Mouse (Mus musculus) liver, embryonic 16.5 days (tissue): ENCODE measurements around the gene Ghr. TPM values are rescaled to one million over a fixed set of nuclear protein-coding genes. Genes with fewer than 3 reads are reported as not detected.

Experiments
- ATAC-seq: fragments of 200-750 bp; cut with Nextera tagmentation; 2 replicates; pipeline ENCODE4 v1.8.0; 2017; ENCODE audit warnings: low read depth, mild to moderate bottlenecking, moderate number of reproducible peaks, moderate library complexity
- H3K27ac ChIP-seq: fragments of 300-500 bp; sonication (generic); 2 replicates; pipeline ENCODE4 v1.5.1; 2014; ENCODE audit warnings: mild to moderate bottlenecking, low read length
- H3K27me3 ChIP-seq: fragments of 300-500 bp; sonication (generic); 2 replicates; pipeline ENCODE4 v1.6.1; 2014; ENCODE audit warnings: low read depth, low read length, mixed read lengths; ENCODE audit not compliant: control insufficient read depth, insufficient read depth
- H3K36me3 ChIP-seq: fragments of 300-500 bp; sonication (generic); 2 replicates; pipeline ENCODE4 v1.6.1; 2014; ENCODE audit warnings: mild to moderate bottlenecking; ENCODE audit not compliant: control insufficient read depth, insufficient read depth
- H3K4me1 ChIP-seq: fragments of 300-500 bp; sonication (generic); 2 replicates; pipeline ENCODE4 v1.6.1; 2014; ENCODE audit warnings: low read depth, low read length, mixed read lengths; ENCODE audit not compliant: control insufficient read depth
- H3K4me2 ChIP-seq: fragments of 300-500 bp; sonication (generic); 2 replicates; pipeline ENCODE4 v1.6.1; 2014; ENCODE audit warnings: low read depth, low read length, mixed read lengths
- H3K4me3 ChIP-seq: fragments of 300-500 bp; sonication (generic); 2 replicates; pipeline ENCODE4 v1.5.1; 2014; ENCODE audit warnings: low read depth, mild to moderate bottlenecking, low read length
- H3K9ac ChIP-seq: fragments of 300-500 bp; sonication (generic); 2 replicates; pipeline ENCODE4 v1.6.1; 2014; ENCODE audit warnings: low read depth, low read length
- H3K9me3 ChIP-seq: fragments of 300-500 bp; sonication (generic); replicated peaks from 2 replicates; pipeline ENCODE4 v1.6.1; 2016; ENCODE audit warnings: low read length; ENCODE audit not compliant: control insufficient read depth
- WGBS: fragments of 180-500 bp; shearing (Covaris S2); extraction: QIAGEN DNeasy Blood & Tissue Kit; methylation state at CpG from one replicate; pipeline ENCODE4 v1.1.7; 2014; ENCODE audit not compliant: insufficient replicate concordance; 5-methylcytosine and 5-hydroxymethylcytosine counted together
- polyA plus RNA-seq: library from polyadenylated mRNA; unstranded; fragments of >200 nt; fragmentation: Nextera tagmentation; extraction: Ambion mirVana; gene quantifications from 2 replicates; pipeline ENCODE4 v1.2.1, GENCODE M21; 2015

The Ghr gene
- polyA plus RNA-seq, 1 experiment from 2014 or later, result 33.4 TPM

GRCm38 (mm10) chr15:3349306-3350064 is 233.8 kb downstream of the Ghr start:
- ATAC-seq, result no peak
- H3K4me2 ChIP-seq, result no peak overlapping the region
- H3K4me1 ChIP-seq, result no peaks in the 10 kb centered on the region
- H3K9me3 ChIP-seq, result no peaks in the 10 kb centered on the region
- no peak overlapping the region for H3K9ac ChIP-seq
- no peaks in the 10 kb centered on the region for H3K27me3 ChIP-seq
- H3K27ac ChIP-seq, result no peak overlapping the region
- H3K4me3 ChIP-seq, result no peak overlapping the region
- H3K36me3 ChIP-seq, result no peaks in the 10 kb centered on the region
- WGBS, result 46% methylated on average over 6 of the region's 6 CpGs

GRCm38 (mm10) chr15:3346682-3347081 is 236.6 kb downstream of the Ghr start:
- 50% methylated on average over 3 of the region's 3 CpGs for WGBS
- Histone ChIP-seq H3K36me3 (no peaks in the 10 kb centered on the region), H3K4me2 (no peak overlapping the region), H3K27ac (no peak overlapping the region), H3K9ac (no peak overlapping the region), H3K4me1 (no peaks in the 10 kb centered on the region), H3K9me3 (no peaks in the 10 kb centered on the region), H3K27me3 (no peaks in the 10 kb centered on the region), H3K4me3 (no peak overlapping the region)
- no peak for ATAC-seq

- no peaks in the 10 kb centered on the region for H3K4me1 ChIP-seq
- H3K36me3 ChIP-seq, result no peaks in the 10 kb centered on the region; the same call in 1 of the 2 replicates
- H3K9me3 ChIP-seq, result no peaks in the 10 kb centered on the region
- H3K27ac ChIP-seq, result no peak overlapping the region
- no peak for ATAC-seq
- no peak overlapping the region for H3K4me3 ChIP-seq
- H3K9ac ChIP-seq, result no peak overlapping the region
- H3K27me3 ChIP-seq, result no peaks in the 10 kb centered on the region
- WGBS, result 73% methylated on average over 4 of the region's 4 CpGs
- H3K4me2 ChIP-seq, result no peak overlapping the region
Observed at GRCm38 (mm10) chr15:3344555-3344954, 238.7 kb downstream of the Ghr start.

- H3K4me1 ChIP-seq, result no peaks in the 10 kb centered on the region
- peaks cover 7% of the 10 kb centered on the region; the same call in 1 of the 2 replicates for H3K36me3 ChIP-seq
- H3K4me3 ChIP-seq, result no peak overlapping the region
- ATAC-seq, result no peak
- H3K4me2 ChIP-seq, result no peak overlapping the region
- H3K9me3 ChIP-seq, result no peaks in the 10 kb centered on the region
- H3K27ac ChIP-seq, result no peak overlapping the region
- no peak overlapping the region for H3K9ac ChIP-seq
- no peaks in the 10 kb centered on the region for H3K27me3 ChIP-seq
- 59% methylated on average over 4 of the region's 4 CpGs for WGBS
Observed at GRCm38 (mm10) chr15:3341806-3342582, 241.3 kb downstream of the Ghr start.

- WGBS, result 47% methylated on average over 3 of the region's 3 CpGs
- H3K27me3 ChIP-seq, result no peaks in the 10 kb centered on the region
- no peak overlapping the region for H3K9ac ChIP-seq
- H3K4me2 ChIP-seq, result no peak overlapping the region
- no peak for ATAC-seq
- no peak overlapping the region for H3K4me3 ChIP-seq
- H3K9me3 ChIP-seq, result no peaks in the 10 kb centered on the region
- no peaks in the 10 kb centered on the region for H3K4me1 ChIP-seq
- H3K27ac ChIP-seq, result no peak overlapping the region
- peaks cover 7% of the 10 kb centered on the region; the same call in 1 of the 2 replicates for H3K36me3 ChIP-seq
Observed at GRCm38 (mm10) chr15:3339847-3340246, 243.4 kb downstream of the Ghr start.

- ATAC-seq, result no peak
- whole genome bisulfite sequencing, result 70% methylated on average over 4 of the region's 4 CpGs
- H3K36me3 ChIP-seq, result peaks cover 3% of the 10 kb centered on the region; the same call in 1 of the 2 replicates
Observed at GRCm38 (mm10) chr15:3332517-3332916, 250.8 kb downstream of the Ghr start.

GRCm38 (mm10) chr15:3331813-3332212 is 251.5 kb downstream of the Ghr start:
- ATAC-seq, result no peak

More at GRCm38 (mm10) chr15:3332517-3332916, 250.8 kb downstream of the Ghr start:
- H3K9ac ChIP-seq, result no peak overlapping the region
- H3K9me3 ChIP-seq, result no peaks in the 10 kb centered on the region
- no peak overlapping the region for H3K4me3 ChIP-seq
- no peaks in the 10 kb centered on the region for H3K4me1 ChIP-seq
- no peak overlapping the region for H3K27ac ChIP-seq
- H3K27me3 ChIP-seq, result no peaks in the 10 kb centered on the region
- no peak overlapping the region for H3K4me2 ChIP-seq

DNA sequence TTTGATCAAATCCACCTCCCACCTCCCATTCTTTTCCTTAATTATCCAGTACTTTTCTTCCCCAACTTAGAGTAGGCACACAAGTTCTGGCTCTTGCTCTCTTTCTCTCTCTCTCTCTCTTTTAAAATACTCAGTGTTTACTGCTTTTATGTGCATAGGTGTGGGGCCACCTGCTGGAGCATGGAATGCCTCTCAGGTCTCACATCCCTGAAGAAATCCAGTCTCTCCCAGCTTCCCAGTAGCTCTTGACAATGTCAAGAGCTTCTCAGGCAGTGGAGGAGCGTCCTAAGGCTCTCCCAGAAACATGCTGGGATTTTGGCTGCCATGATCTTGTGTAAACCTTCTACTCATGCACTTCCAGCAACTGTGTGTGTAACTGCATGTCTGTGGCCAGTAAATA is 253.0 kb downstream of the Ghr start:
- no peak overlapping the region for H3K4me2 ChIP-seq
- H3K27me3 ChIP-seq, result no peaks in the 10 kb centered on the region
- H3K9me3 ChIP-seq, result no peaks in the 10 kb centered on the region
- H3K36me3 ChIP-seq, result no peaks in the 10 kb centered on the region
- no peak overlapping the region for H3K4me3 ChIP-seq
- ATAC-seq, result no peak
- H3K27ac ChIP-seq, result no peak overlapping the region
- H3K9ac ChIP-seq, result no peak overlapping the region
- WGBS, result 55% methylated on average over 1 of the region's 1 CpGs
- H3K4me1 ChIP-seq, result no peaks in the 10 kb centered on the region

More at GRCm38 (mm10) chr15:3331813-3332212, 251.5 kb downstream of the Ghr start:
- H3K27ac ChIP-seq, result no peak overlapping the region
- H3K36me3 ChIP-seq, result no peaks in the 10 kb centered on the region
- no peaks in the 10 kb centered on the region for H3K4me1 ChIP-seq
- H3K4me2 ChIP-seq, result no peak overlapping the region
- 56% methylated on average over 2 of the region's 2 CpGs for WGBS
- no peak overlapping the region for H3K9ac ChIP-seq
- no peaks in the 10 kb centered on the region for H3K9me3 ChIP-seq
- H3K27me3 ChIP-seq, result no peaks in the 10 kb centered on the region
- no peak overlapping the region for H3K4me3 ChIP-seq

- no peak overlapping the region for H3K4me3 ChIP-seq
- no peaks in the 10 kb centered on the region for H3K4me1 ChIP-seq
- no peak for ATAC-seq
- no peak overlapping the region for H3K27ac ChIP-seq
- H3K9me3 ChIP-seq, result no peaks in the 10 kb centered on the region
- no peaks in the 10 kb centered on the region; the same call in 1 of the 2 replicates for H3K36me3 ChIP-seq
- no peaks in the 10 kb centered on the region for H3K27me3 ChIP-seq
- H3K4me2 ChIP-seq, result no peak overlapping the region
- no peak overlapping the region for H3K9ac ChIP-seq
Observed at GRCm38 (mm10) chr15:3323041-3323440, 260.3 kb downstream of the Ghr start.
